Mouse (Mus musculus) heart, postnatal 0 days (tissue): ENCODE measurements at regions not wholly inside any gene's neighbourhood (a gene's known extent, or its start where the extent isn't known, plus 50 kb on each side); places are given as distances from the start of the nearest gene placed in this dataset.

Source experiments
- CTCF ChIP-seq: IDR thresholded peaks from 2 replicates; pipeline ENCODE4 v1.5.1; 2016; ENCODE audit warnings: antibody characterized with exemption, control low read depth, low read depth
- EP300 ChIP-seq: IDR thresholded peaks from 2 replicates; pipeline ENCODE4 v1.6.1; 2016; ENCODE audit warnings: antibody characterized with exemption, low read depth

DNA sequence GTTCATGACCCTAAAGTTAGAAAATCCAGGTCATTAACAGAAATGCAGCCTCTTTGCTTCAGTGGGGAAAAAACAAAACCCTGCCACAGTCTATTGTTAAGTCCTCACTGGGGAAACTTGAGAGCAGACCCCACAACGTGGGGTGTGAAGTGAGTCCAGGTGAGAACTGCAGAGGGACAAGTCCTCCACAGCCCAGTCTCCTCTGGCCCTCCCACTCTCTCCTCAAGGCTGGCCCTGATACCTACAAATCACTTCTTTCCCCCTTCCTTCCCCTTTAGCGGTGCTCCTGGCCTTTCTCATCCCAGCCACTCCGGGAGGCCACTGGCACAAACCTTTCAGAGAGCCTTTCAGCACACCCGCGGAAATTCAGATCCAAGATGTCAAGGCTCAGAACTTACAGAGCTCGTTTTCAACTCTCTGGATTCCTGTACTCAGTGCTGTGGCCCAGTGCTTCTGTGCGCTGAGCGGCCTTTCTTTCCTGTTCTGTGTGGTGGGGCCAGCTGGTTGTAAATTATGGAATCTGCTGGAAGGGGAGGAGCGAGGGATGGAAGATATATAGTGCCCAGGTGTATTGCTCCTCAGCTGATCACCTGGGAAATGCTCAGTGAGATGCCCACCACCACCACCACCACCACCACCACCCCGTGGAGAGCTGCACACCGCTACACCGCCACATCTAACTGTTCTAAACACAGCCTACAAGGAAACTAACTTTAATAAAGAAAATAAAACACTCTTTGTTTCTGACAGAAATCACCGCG, 566.8 kb downstream of the 1700064H15Rik start:
- TF ChIP-seq EP300 (no peak), CTCF (no peak)
